Mouse (Mus musculus) heart, embryonic 13.5 days (tissue): ENCODE data around the gene Adgrg5. TPM values are rescaled to one million over a fixed set of nuclear protein-coding genes. Genes with fewer than 3 reads are reported as not detected.

Experiments
- polyA plus RNA-seq: library from polyadenylated mRNA; unstranded; fragments of >200 nt; fragmentation: Nextera tagmentation; extraction: Ambion mirVana; gene quantifications from 2 replicates; pipeline ENCODE4 v1.2.1, GENCODE M21; 2015

Adgrg5 gene
- polyA plus RNA-seq, 1 experiment from 2014 or later, result 0.32 TPM

Other genes starting within 250 kb of the Adgrg5 start
- 0.23 and 0.55 TPM in 2 replicates for gene Pllp, start 227.4 kb upstream of the Adgrg5 start, polyA plus RNA-seq
- gene Ccl22, start 178.1 kb upstream of the Adgrg5 start, polyA plus RNA-seq, result not detected in 2 replicates
- gene Cx3cl1, start 151.7 kb upstream of the Adgrg5 start, polyA plus RNA-seq, result 11.2 and 12.9 TPM in 2 replicates
- 0.43 and 0.63 TPM in 2 replicates for gene Ccl17, start 113.2 kb upstream of the Adgrg5 start, polyA plus RNA-seq
- gene Coq9, start 85.4 kb upstream of the Adgrg5 start, polyA plus RNA-seq, result 133 and 142 TPM in 2 replicates
- gene Ciapin1, start 85.3 kb upstream of the Adgrg5 start, polyA plus RNA-seq, result 90.9 and 98.2 TPM in 2 replicates
- gene Polr2c, start 66.2 kb upstream of the Adgrg5 start, polyA plus RNA-seq, result 107 and 129 TPM in 2 replicates
- gene Dok4, start 47.4 kb upstream of the Adgrg5 start, polyA plus RNA-seq, result 35.5 and 38.2 TPM in 2 replicates
- gene Ccdc102a, start 5.6 kb upstream of the Adgrg5 start, polyA plus RNA-seq, result 18.2 and 18.7 TPM in 2 replicates
- gene Adgrg1, start 51.1 kb downstream of the Adgrg5 start, polyA plus RNA-seq, result 4.4 and 4.7 TPM in 2 replicates
- 3.0 and 3.1 TPM in 2 replicates for gene Adgrg3, start 94.0 kb downstream of the Adgrg5 start, polyA plus RNA-seq
- not detected in 2 replicates for gene Drc7, start 131.4 kb downstream of the Adgrg5 start, polyA plus RNA-seq
- gene Katnb1, start 157.5 kb downstream of the Adgrg5 start, polyA plus RNA-seq, result 16.0 and 16.1 TPM in 2 replicates